Mouse (Mus musculus): ENCODE measurements around the gene 2900011O08Rik.
"Not testable (repeated sequence)": the region's sequence is repeated elsewhere in the genome, so short reads cannot be mapped to it uniquely, and the experiment has no call there.

The 2900011O08Rik gene

DNA sequence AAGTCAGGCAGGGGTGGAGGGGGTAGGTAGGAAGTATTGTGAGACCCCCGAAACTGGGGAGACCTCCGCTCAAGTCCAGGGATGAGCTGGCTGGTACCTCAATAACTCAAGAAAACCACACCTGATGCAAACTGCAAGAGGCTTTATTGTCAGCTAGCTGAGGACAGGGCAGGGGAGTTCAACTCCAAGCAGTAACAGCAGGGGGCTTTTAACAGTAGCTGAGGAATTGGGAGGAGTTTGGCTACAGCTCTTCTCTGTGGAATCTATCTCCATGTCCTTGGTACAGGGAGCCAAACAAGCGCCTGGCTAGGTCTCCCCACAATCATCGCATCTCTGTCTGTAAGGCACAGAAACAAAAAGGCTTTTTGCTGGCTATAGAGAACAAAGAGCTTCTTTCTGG, 80.2 kb downstream of the 2900011O08Rik start:
- not testable (repeated sequence) for DNase-seq (ENCODE audit: low spot score)

DNA sequence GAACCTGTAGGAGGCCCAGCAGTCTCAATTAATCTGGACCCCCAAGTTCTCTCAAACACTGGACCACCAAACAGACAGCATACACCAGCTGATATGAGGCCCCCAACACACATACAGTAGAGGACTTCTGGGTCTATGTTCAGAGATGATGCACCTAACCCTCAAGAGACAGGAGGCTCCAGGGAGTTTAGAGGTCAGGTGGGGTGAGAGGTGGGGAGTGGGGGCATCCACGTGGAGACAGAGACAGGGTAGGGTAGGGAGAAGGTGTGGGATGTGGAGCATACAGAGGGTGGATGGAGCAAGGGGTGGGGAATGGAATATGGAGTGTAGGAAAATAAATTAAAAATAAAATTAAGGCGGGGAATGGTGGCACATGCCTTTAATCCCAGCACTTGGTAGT, 82.3 kb downstream of the 2900011O08Rik start:
- DNase-seq (ENCODE audit: low spot score) = not testable (repeated sequence)

DNA sequence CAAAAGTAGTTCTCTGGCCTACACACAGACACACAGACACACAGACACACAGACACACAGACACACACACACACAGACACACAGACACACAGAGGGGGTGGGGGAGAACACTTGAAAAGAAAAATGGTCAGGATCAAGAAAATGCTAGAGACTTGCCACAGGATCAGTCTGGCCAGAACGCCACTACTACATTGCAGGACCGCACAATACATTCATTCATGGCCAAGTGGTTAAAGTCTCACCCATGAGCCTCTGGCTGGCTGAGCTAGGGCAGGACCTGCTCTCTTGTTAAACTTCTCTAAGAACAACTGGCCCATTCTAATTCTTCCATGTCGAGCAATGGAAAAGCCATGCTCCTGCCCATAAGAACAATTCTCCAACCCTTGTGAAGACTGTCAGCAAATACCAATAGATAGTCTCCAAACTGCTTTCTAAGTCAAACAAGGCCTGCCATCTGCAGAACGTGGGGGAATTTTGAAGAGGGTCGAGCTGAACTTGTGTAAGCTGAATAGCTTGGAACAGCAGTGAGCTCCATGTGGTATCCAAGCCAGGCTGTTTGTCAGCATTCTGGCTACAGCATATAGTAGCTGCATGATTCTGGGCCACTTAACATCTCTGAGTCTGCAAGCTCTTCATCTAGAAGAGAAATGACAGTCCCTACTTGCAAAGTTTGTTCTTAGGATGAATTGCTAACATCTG, 84.2 kb downstream of the 2900011O08Rik start:
- DNase-seq (ENCODE audit: low spot score) = no peak

DNA sequence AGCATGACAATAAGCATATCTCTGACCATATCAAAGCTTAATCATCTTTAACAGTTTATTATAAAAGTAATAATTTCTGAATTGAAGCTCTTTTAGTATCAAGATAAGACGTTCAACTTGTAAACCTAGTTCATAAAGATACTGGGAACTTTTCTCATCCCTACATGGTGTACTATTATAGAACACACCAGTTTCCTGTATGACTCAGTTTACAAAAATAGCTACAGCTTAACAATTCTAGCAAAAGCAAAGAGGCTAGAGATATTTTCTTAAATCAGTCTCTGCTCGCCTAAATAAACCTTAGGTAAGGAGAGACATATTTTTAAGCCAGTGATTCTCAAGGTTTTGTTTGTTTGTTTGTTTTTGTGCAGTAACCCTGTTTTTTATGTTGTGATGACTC, 96.5 kb downstream of the 2900011O08Rik start:
- no peak for DNase-seq (ENCODE audit: low spot score)

DNA sequence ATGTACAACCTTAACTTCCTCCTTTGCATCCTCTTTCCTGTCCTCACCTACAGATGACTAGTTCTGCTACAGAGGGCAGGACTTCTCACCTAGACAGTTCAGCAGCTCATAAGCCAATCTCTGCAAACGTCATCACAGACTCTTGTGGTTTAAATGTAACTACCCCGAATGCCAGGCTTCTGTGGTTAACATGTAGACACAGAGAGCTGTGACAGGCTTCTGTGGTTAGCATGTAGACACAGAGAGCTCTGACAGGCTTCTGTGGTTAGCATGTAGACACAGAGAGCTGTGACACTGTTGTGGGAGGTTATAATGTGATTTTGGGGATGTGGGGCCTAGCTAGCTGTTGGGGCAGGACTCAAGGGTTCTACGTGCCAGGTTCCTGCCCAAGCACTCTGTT, 101.8 kb downstream of the 2900011O08Rik start:
- no peak for DNase-seq (ENCODE audit: low spot score)

DNA sequence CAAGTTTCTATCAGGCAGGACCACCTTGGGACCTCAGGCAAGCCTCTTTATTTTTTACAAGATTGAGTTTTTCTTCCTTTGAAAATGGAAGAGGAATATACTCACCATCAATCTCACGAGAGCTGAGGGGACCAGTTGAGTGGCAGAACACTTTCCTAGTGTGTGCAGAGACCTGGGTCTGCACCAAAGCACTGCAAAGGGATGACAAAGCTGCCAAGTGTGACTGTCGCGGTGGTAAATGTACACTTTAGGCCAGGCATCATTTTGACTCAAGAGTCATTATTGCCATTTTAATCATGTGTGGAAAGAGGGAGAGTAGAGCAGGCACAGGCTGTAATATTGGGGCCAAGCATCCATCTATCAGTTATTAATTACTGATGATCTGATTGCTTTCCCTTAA, 102.9 kb downstream of the 2900011O08Rik start:
- DNase-seq (ENCODE audit: low spot score) = no peak

DNA sequence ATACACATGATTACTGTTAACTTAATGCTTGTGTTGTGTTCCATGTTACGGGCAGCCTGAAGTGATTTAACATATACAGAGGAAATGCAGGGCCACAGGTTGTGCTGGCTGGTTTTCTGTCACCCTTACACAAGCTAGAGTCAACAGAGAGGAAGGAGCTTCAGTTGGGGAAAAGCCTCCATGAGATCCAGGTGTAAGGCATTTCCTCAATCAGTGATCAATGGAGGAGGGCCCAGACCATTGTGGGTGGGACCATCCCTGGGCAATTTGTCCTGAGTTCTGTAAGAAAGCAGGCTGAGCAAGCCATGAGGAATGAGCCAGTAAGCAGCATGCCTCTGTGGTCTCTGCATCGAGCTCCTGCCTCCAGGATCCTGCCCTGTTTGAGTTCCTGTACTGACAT, 105.4 kb downstream of the 2900011O08Rik start:
- DNase-seq (ENCODE audit: low spot score) = no peak

DNA sequence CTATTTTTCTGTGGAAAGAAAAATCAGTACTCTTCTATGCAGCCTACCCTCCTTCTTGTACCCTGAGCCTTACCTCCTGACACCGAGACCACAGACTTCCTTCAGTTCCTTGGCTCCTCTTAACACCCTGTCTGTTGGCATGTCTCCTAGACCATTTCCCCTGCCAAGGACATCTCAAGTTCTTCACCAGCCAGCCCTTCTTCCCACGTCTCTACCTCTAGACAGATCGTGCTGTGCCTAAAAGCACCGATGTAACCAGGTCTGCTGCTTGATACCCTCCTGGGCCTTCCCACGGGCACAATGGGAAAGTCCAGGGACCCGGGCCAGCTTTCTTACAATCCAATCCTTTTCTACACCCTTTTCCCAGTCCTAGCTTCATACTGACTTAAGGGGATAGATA, 119.5 kb downstream of the 2900011O08Rik start:
- peak; percentile 22 for DNase-seq (ENCODE audit: low spot score)

DNA sequence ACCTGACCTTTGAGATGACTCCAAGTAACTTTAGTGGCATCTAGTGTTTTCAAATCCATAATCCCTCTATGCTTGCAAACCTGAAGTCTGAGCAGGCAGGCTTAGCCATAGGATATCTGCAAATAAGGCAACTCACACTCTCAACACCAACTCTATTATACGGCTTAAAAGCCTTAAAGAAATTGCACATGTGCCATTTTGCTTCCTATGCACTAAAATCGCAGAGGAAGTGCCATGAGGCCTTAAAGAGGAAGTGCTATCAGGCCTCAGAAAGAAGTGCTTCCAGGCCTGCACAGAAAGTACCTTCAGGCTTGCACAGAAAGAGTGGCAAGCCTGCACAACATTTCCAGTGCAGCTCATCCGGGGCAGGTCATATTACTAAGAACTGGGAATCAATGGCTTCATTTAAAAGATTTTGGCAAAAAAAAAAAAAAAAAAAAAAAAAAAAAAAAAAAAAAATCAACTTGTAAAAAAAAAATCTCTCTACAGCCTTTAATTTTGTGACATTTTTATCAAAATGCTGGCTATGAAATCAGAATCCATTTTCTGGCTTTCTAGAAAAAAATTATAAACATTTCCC, 123.3 kb downstream of the 2900011O08Rik start:
- DNase-seq (ENCODE audit: low spot score) = no peak

DNA sequence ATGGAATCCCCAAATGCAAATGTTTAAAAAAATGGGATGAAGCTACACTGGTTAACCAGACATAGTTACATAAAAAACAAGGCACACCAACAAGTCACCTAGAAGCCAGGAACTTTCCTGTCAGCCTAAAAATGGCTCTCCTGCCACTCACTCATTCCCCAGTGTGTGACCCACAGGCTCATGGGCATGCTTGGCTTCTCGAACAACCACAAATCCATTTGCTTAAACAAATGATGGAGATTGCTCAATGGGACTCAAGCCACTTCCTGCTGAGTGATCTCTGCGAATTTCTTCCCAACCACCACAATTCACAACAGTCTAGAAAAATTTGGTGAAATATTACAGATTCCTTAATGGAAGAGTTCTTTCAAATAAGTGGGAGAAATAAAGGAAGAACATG, 124.5 kb downstream of the 2900011O08Rik start:
- no peak for DNase-seq (ENCODE audit: low spot score)

DNA sequence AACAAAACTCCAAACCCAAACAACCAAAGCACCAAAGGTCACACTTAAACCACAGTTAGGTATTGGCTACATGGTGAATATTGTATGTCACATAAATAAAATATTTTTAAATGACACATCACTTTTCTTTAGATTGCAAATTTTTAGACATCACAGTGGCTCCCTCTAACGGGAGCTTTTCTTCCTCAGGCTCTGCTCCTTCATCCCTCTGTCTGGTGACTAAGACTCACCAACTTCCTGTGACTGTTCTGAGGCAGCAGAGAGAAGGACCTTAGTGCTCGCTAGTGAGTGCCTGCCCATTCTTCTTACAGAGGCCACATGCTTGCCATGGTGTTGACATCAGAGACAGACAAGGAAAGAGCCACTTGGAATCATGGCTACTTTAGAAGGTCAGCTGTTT, 125.7 kb downstream of the 2900011O08Rik start:
- no peak for DNase-seq (ENCODE audit: low spot score)

DNA sequence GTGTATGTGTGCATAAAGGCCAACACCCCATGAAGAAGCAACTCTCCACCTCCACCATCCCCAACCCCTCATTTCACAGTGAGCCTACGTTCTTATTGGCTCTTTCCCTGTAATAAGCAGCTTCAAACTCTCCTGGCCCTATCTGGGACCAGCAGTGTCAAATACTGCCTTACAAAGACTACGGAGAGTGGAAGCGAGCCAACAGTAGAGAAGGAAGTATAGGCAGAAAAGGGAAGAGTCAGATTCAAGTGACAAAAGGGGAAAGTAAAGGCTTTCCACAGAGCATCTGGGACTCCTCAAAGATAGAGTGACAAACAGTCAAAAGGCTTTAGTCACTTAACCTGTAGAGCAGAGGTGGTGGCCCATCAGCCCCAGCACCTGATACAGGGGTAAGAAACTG, 126.3 kb downstream of the 2900011O08Rik start:
- DNase-seq (ENCODE audit: low spot score) = no peak

DNA sequence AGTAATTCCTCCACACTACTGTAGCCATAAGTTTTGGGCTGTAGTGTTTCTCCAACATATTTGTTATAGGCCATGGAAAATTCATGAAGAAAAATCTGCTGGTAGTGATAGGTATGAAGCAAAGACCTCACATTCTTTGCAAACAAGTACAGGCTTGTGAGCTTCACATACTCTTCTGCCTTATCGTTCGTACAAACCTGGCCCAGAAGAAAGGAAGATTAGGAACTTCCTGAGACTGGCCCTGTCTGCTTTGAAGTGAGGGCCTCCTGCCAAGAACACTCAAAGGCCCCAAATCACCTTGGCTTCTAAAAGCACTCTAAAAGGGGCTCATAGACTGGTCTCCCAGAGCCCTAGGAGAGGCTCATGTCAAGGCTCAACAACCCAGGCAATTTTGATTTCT, 130.9 kb downstream of the 2900011O08Rik start:
- no peak for DNase-seq (ENCODE audit: low spot score)

DNA sequence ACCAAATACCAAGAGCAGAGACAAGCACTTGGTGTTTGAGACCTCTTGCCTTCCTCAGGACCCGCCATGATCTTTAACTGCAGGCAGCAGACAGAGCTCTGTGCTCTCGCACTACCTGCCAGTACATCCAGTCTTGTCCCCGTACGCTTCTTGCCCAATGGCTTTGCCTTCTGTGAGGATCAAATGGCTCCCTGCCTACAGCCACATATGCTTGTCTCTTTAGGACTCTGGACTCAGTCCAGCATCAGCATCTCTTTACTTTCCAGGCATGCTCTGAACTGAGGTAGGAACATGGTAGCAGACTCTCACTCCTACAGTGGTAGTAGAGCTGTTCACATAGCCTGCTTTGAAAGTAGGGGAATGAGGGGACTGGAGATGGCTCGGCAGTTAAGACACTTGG, 134.5 kb downstream of the 2900011O08Rik start:
- DNase-seq (ENCODE audit: low spot score) = no peak

DNA sequence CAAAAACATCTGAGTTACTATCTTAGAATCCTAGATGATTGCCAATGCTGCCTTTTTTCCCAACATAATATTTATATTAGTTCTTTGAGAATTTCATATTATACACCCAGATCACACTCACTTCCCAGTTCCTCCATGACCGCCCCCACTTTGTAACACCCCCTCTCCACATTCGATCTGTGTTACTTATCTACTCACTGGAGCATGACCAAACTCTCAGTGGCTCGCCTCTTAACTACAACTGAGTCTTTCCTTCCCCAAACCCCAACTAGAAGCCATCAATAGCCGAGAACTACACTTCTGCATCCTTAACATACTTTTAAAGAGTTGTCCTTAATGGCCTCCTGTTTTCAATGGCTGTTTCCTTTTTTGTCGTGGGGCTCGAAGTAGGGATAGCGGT, 135.2 kb downstream of the 2900011O08Rik start:
- DNase-seq (ENCODE audit: low spot score) = no peak

DNA sequence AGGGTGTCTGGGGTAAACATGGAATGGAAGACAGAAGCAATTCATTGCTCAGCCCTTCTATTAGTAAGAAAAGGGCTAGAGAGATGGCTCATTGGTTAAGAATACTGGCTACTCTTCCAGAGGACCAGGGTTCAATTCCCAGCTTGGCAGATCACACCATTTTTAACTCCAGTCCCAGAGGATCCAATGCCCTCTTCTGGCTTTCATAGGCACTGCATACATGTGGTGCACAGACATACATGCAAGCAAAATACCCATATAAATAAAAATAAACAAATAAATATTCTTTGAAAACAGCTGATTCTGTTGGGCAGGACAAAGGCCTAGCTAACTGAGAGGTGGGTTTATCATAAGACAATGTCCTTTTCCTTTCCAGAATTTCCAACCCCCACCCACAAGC, 136.2 kb downstream of the 2900011O08Rik start:
- DNase-seq (ENCODE audit: low spot score) = no peak

DNA sequence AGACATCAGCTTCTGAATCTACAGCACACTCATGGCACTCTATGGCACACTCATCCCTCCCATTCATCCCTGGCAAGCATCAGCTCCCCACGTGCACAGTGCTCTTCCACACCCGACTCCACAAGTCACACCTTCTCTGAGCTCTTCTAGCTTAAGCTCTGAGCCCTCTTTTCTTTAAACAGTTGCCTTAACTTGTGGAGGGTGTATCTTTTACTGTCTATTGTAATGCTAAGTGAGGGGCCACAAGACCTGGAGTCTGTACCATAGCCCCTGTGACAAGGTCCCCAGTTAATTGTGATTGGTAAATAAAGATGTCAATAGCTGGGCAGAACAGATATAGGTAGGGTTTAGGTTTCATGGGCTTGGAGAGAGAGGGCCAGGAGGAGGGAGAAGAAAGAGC, 137.5 kb downstream of the 2900011O08Rik start:
- no peak for DNase-seq (ENCODE audit: low spot score)

DNA sequence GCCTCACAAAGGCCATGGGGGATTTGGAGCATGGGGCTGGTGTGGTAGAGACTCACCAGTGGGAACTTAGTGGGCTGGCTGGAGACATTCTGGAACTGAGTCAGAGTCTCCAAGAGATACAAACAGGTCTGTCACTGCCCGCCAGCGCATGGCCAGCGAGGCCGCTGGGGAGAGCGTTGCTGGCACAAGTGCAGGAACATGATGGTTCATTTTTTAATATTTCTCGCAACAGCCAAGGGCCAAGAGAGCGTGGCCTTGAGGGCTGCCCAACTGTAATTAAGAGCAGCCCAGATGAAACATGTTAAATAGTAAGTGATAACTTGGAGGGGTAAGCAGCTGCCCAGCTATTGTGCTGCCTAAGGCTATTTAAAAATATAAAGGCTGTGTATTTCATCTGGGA, 138.3 kb downstream of the 2900011O08Rik start:
- no peak for DNase-seq (ENCODE audit: low spot score)

DNA sequence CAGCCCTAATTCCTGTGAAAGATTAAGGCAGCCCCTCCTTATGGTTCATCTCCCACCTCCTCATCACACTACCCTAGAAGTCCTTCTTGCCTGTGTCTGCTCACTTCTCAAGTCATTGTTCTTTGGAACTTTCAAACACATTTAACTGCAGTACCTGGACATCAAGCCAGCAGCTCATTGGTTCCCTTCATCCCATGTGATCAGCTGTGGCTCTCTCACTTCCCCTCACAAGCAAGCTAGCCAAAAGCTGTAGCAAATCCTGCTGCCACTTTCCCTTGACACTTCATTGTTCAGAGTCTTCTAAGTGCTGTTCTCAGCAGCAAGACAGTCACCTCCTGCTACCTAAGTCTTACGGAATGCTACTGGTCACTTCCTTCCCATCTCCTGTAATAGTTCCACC, 138.8 kb downstream of the 2900011O08Rik start:
- no peak for DNase-seq (ENCODE audit: low spot score)

DNA sequence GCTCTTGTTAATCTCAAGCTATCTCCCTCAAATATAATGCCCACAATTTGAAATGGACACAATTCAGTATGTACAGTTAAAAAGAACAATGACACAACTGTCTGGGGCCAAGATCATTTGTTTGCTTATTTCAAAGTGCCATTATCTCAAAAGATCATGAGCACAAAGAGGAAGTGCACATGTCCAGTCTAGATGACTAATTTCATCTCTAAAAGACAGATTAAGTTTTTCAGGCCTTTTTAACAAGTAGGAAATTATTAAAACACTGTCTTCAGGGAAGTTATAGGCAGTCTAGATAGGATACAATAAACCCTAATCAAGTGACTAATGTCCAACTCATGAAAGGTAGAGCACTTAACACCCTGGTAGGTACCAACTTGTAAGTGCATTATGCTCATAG, 142.6 kb downstream of the 2900011O08Rik start:
- no peak for DNase-seq (ENCODE audit: low spot score)

DNA sequence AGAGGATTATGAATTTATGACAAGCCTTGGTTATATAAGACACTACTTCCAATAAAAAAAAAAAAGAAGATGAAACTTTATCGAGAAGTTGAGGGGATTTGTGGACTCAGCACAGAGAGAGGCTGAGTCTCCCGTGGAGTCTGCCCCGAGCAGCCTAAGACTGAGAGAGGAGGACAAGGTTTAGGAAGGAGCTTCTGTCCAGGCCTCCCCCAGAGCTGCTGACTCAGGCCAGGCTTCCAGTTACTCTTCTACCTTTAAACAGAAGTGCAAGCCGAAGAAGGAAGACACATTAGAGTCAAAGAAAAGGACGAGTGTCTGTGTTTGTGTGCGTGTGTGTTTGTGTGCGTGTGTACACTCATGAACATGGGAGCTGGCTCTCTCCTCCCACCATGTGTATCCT, 144.4 kb downstream of the 2900011O08Rik start:
- no peak for DNase-seq (ENCODE audit: low spot score)

DNA sequence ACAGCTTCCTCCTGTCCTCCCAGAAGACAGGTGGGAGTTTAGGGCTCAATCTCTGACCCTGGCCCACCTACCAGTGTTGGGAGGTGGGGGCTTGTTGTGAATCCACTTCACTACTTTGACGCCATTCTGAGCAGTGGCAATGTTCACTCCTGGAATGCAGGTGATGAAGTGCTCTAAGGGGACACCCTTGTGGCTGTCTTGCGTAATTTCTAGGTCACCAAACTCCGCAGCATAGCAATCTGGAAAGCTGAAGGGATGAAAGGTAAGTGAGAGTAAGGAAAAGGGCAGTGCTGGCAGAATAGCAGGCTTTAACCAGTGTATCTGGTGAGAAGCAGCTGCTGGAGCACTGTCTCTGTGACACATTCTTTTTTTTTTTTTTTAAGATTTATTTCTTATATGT, 145.0 kb downstream of the 2900011O08Rik start:
- no peak for DNase-seq (ENCODE audit: low spot score)

DNA sequence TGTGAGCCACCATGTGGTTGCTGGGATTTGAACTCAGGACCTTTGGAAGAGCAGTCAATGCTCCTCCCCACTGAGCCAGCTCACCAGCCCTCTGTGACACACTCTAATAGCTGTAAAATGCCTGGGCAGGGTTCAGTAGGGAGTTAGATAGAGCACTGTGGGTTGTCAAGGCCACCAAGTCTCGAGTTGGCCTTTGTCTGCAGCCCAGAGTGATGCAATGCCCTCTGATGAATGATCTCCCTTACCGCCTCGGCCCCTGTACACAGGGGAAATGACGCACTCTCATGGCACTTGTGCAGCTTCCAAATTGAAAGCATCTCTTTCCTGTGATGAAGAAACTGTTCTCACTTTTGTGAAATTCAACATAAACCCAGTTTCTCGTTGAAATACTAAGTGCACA, 145.4 kb downstream of the 2900011O08Rik start:
- DNase-seq (ENCODE audit: low spot score) = peak; percentile 90

DNA sequence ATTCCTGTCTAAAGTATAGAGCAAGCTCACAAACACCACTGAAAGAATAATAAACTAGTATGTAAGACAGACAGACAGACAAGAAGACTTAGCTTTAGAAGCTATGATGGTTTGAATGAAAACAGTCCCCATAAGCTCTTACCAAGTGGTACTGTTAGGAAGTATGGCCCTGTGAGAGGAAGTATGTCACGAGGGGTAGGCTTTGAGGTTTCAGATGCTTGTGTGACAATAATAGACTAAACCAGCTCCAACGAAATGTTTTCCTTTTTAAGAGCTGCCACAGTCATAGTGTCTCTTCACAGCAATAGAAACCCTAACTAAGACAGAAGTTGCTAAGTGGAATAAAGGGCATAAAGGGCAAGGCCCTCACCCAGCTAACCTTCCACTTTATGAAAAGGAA, 148.6 kb downstream of the 2900011O08Rik start:
- DNase-seq (ENCODE audit: low spot score) = no peak
